In genomic region chr10:84002744-84003143, GRCm38 (mm10) we compare ENCODE assay signal across 21 mouse cellular contexts.
DNase-seq lines count a peak whose midpoint lies in the region; ATAC-seq and TF ChIP-seq lines count a peak whose summit lies in the region.
"Had no signal": no experiment of that assay in that cellular context is flagged by ENCODE, and none has a peak within 500 bp of the region (broad histone marks: within the 10 kb centered on the region; RNA-seq: fewer than 3 reads in every experiment).

No protein-coding gene starts in this region.

- peaks cover 4% of the 10 kb centered on the region for H3K4me1 ChIP-seq in embryonic fibroblast, embryonic 13.5 days (ENCODE audit: control insufficient read depth, insufficient read depth, low read length)
- H3K4me1 ChIP-seq in hindbrain, embryonic 12.5 days, result peaks cover 3% of the 10 kb centered on the region; the same call in 1 of the 2 replicates
- H3K4me1 ChIP-seq: forebrain, embryonic 12.5 days had no signal

- no peaks in the 10 kb centered on the region for H3K36me3 ChIP-seq in hindbrain, embryonic 12.5 days
- H3K36me3 ChIP-seq: embryonic facial prominence, embryonic 10.5 days; embryonic facial prominence, embryonic 12.5 days; forebrain, embryonic 10.5 days; forebrain, embryonic 12.5 days had no signal

- TF ChIP-seq POLR2A in embryonic fibroblast, embryonic 13.5 days (IDR thresholded peaks at IDR 0.05; ENCODE audit: low read depth, low read length), result no peak

- H3K27me3 ChIP-seq in hindbrain, embryonic 12.5 days, result no peaks in the 10 kb centered on the region
- H3K27me3 ChIP-seq: embryonic facial prominence, embryonic 12.5 days; forebrain, embryonic 12.5 days had no signal

- H3K9ac ChIP-seq in hindbrain, embryonic 12.5 days, result no peak overlapping the region
- H3K9ac ChIP-seq: embryonic facial prominence, embryonic 12.5 days; forebrain, embryonic 12.5 days had no signal

- TF ChIP-seq CTCF in embryonic fibroblast, embryonic 13.5 days (IDR thresholded peaks at IDR 0.05; ENCODE audit: borderline replicate concordance, insufficient read depth, low read length), result no peak

- H3K4me2 ChIP-seq in hindbrain, embryonic 12.5 days (replicated peaks), result no peak overlapping the region
- H3K4me2 ChIP-seq: embryonic facial prominence, embryonic 12.5 days; forebrain, embryonic 12.5 days had no signal

- peaks cover 3% of the 10 kb centered on the region; the same call in 1 of the 2 replicates for H3K9me3 ChIP-seq in hindbrain, embryonic 12.5 days (replicated peaks)
- H3K9me3 ChIP-seq: embryonic facial prominence, embryonic 10.5 days; embryonic facial prominence, embryonic 12.5 days; forebrain, embryonic 10.5 days; forebrain, embryonic 12.5 days had no signal

- WGBS in hindbrain, embryonic 12.5 days, result 84% methylated on average over 2 of the region's 2 CpGs

- no peak overlapping the region for H3K4me3 ChIP-seq in embryonic fibroblast, embryonic 13.5 days (ENCODE audit: insufficient read depth, low read length)
- H3K4me3 ChIP-seq in hindbrain, embryonic 12.5 days, result no peak overlapping the region
- H3K4me3 ChIP-seq: embryonic facial prominence, embryonic 10.5 days; embryonic facial prominence, embryonic 12.5 days; erythroblast, embryonic 14.5 days; forebrain, embryonic 10.5 days; forebrain, embryonic 12.5 days had no signal

- ATAC-seq in common myeloid progenitor, adult 5-6 weeks (replicated peaks; ENCODE audit: low read depth, poor library complexity, severe bottlenecking), result peak; percentile 69
- peak; percentile 73 for ATAC-seq in megakaryocyte-erythroid progenitor cell, adult 5-6 weeks (replicated peaks; ENCODE audit: low FRiP score, low TSS enrichment, poor library complexity, severe bottlenecking)
- ATAC-seq in hindbrain, embryonic 12.5 days (ENCODE audit: low FRiP score), result no peak
- ATAC-seq: forebrain, embryonic 14.5 days; forebrain, embryonic 16.5 days had no signal

- H3K27ac ChIP-seq in embryonic fibroblast, embryonic 13.5 days (ENCODE audit: insufficient read depth, low read length), result peak overlapping the region; percentile 88
- no peak overlapping the region for H3K27ac ChIP-seq in hindbrain, embryonic 12.5 days
- H3K27ac ChIP-seq: embryonic facial prominence, embryonic 12.5 days; forebrain, embryonic 10.5 days; forebrain, embryonic 12.5 days had no signal

- no peak for DNase-seq in right cerebral cortex, adult 18-20 months
- DNase-seq: adrenal gland, adult 2 months; adrenal gland, postnatal 10 days; adrenal gland, postnatal 25 days; cerebellum, adult 11 months; cerebellum, adult 18-20 months; cerebellum, adult 8-10 months; cerebellum, adult 9-11 months; cerebellum, postnatal 14 days; cerebellum, postnatal 36 days had no signal
